Mouse (Mus musculus) cerebellum, adult 11 months (tissue): ENCODE results near the gene Fgfr3.

Experiments used
- DNase-seq: peaks from one replicate; pipeline ENCODE4 v3.0.0; 2022

Fgfr3 gene

DNA sequence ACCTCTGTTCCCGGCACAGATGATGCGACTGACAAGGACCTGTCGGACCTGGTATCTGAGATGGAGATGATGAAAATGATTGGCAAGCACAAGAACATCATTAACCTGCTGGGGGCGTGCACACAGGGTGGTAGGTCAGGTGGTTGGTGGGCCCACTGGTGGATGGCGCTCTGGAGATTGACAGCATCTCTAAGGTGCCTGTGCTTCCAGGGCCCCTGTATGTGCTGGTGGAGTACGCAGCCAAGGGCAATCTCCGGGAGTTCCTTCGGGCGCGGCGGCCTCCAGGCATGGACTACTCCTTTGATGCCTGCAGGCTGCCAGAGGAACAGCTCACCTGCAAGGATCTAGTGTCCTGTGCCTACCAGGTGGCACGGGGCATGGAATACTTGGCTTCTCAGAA lies 12.4 kb downstream of the Fgfr3 start:
- DNase-seq: no peak

DNA sequence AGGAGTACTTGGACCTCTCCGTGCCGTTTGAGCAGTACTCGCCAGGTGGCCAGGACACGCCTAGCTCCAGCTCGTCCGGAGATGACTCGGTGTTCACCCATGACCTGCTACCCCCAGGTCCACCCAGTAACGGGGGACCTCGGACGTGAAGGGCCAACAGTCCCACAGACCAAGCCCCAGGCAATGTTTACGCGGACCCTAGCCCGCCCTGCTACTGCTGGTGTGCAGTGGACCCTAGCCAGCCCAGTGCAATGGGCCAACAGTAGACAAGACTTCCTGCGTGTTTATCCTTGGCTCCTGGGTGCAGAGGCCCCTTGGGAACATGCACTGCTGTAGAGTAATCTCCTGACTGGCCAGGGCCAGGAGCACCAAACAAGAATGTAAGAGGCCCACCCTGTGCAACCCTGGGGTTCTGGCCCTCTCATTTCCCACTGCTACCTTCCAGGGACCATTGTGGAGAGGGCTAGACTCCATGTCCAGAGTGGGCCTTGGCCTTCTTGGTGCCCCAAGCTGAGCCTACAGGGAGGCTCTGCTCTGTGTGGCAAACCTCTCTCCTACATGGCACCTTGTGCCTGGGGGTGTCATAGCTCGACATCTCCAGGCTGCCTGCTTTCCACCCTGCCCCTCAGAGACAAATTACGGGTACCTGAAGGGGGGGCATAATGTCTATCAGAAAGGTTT lies 14.1 kb downstream of the Fgfr3 start:
- DNase-seq: no peak

DNA sequence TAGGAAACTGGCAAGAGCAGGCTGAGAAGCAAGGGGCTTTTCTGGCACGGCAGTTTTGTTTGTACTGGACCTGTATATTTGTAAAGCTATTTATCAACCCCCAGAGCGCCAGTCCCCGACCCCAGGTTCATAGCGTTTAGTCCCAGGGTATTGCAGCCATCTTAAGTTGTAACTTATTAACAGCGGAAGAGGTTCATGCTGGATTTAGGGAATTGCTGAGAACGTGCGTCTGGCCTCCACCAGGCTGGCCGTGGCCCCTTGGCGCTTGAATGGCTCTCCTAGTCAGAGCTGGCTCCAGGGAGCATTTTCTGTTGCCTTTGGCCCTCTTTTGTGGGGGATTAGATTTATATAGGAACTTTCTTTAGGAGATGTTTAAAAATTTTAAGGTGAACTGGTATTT lies 14.8 kb downstream of the Fgfr3 start:
- DNase-seq: no peak

DNA sequence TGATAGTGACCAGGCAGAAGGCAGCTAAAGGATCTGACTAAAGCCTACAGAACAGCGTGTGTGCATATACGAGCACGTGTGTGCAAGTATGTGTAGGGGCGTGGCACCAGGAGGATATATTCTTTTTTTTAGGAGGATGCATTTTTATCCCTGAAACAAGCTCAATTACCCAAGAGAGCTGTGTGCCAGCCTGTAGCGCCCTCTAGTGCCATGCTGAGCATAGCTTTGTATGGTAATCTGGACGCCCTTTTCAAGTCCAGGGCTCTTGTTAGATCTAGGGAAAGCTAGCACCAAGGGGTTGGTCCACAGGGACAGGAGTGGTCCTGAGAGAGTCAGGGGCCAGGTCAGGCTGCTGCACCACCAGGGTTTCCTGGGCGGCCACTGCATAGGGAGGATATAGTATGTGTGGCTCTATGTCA lies 16.4 kb downstream of the Fgfr3 start:
- DNase-seq: peak; percentile 45

DNA sequence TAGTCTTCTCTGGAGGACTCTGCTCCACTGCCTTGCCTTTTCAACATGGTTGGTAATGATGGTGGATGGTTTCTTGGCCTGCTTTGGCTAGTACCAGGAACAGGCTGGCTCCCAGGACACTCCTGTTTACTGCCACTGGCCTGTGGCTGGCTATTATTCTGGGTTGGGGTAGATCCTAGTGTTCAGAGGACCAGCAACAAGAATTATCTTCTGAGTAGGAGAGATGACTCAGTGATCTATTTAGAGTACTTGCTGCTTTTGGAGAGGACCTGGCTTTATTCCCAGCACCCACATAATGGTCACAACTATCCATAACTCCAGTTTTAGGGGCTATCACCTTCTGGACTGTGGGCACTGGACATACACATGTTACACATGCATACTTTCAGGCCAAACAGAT lies 16.9 kb downstream of the Fgfr3 start:
- DNase-seq: no peak

DNA sequence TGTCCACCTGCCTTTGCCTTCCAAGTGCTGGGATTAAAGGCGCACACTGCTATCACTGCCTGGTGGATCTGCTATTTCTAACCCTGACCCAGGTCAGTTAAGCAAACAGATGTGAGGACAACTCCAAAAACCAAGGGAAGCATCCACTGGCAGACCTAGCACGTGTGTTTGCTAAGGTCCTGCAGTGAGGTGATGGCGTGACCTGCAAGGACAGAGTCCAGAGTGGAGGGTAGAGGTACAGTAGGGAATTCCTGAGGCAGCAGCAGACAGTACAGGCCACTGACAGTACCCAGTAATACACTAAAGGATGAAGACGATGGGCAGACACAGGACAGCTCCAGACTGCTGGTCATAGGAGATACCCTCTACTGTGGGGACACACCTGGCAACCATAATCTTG lies 19.1 kb downstream of the Fgfr3 start:
- DNase-seq: no peak

DNA sequence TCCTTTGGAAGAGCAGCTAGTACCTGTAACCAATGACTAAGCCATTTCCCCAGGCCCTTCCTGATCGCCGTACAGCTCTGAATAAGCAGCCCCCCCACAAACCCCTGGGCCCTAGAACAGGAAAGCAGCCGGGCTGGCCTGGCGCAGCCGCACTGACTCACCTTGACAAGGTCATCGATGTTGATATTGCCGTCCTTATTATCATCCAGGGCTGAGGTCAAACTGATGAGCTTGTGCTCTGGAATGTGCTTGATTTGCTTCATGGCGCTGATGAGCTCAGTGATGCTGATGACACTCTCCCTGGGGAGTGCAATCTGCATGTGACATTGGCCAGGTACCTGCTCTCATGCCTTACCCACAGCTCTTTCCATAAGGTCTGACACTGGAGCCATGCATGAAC lies 22.0 kb downstream of the Fgfr3 start:
- DNase-seq: no peak

DNA sequence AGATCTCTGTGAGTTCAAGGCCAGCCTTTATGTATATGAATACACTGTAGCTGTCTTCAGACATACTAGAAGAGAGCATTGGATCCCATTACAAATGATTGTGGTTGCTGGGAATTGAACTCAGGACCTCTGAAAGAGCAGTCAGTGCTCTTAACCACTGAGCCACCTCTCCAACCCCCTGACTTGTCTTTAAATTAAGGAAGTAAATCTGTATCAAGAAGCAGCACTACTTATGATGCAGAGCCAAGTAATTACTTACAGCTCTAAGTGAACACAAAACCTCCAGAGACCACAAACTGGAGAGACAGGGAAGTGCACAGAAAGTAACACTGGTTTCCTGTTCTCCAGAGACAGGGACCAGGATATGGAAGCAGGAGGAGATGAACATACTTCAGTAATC lies 55.7 kb downstream of the Fgfr3 start:
- no peak for DNase-seq

DNA sequence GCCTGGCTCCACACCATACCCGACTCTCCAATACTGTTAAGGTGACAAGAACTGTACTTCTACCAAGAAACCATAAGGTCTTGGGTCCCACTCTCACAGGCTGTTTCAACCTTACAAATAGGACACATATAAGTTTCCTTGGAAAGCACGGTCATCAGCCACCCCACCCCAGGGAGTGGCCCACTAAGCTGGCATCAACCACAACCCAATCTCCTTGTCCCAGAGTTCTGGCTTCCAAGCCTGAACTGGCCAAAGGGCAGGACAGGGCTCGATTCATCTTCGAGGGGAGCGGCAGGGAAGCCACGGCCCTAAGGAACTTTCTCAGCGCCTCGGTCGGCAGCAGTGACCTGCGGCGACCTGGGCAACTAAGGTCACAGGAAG lies 60.5 kb downstream of the Fgfr3 start:
- DNase-seq: no peak

DNA sequence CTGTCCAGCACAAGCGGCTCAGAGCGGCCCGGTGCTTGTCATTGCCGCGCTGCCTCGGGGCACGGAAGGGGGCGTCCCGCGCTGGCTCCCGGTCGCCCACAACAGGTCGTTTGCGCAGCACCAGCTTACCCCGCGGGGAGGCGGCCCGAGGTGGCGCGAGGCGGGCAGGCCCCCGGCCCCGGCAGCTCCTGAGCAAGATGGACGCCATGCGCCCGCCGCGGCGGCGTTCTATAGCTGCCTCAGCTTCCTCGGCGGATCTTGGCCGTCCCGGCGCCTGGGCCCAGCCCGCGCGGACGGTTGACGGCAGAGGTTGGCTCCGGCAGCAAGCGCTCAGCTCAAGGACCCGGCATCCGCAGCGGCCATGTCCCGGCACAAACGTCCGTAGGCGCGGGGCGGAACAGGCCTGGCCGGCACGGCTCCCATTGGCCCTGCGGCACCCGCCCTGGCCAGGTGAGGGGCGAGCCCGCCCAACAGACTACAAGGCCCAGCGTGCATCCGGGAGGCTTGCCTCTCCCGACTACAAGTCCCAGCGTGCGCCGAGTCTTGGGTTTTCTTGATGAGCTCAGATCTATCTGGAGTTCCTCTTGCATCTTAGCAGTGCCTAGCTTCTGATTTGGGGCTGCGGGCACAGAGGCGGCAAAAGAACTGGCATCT lies 61.0 kb downstream of the Fgfr3 start, which contains the start of gene Letm1:
Letm1 (minus strand) TSS at position 473 of the 654 bp plus-strand sequence.
- DNase-seq: peak; percentile 92

DNA sequence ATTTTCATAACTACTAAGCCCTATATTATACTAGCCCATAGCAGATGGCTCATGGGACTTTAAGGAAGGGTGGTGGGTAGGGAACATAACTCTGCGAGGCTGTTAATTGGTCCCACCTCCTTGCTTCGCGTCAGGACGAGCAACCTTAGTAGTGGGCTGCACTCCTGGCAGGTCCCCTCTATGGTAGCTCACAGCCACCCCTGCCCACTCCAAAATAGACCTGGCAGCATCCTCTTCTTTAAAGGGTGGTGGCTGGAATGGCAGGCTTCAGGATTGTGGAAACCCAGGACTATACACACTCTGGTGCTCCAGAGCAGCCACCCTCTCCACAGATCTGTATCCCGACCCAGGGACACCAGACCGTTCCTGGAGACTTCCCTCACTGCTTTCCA lies 61.5 kb downstream of the Fgfr3 start:
- DNase-seq: no peak
